Mouse (Mus musculus): Measurements from ENCODE around the gene Morc3. TPM values are rescaled to one million over a fixed set of nuclear protein-coding genes. Genes with fewer than 3 reads are reported as not detected.
A peak's percentile ranks its signal among the peaks of the same experiment; 100 is the strongest.

Gene Morc3
- polyA plus RNA-seq, 1 experiment from 2014 or later = 34.5 TPM

GRCm38 (mm10) chr16:93798623-93799022 lies 33.3 kb upstream of the Morc3 start:
- Histone ChIP-seq H3K4me2 (no peak overlapping the region), H3K27me3 (replicated peaks) (no peaks in the 10 kb centered on the region), H3K9ac (no peak overlapping the region), H3K36me3 (0 out of 2 replicates have a peak, but pooled peaks cover 7% of the 10 kb centered on the region), H3K4me1 (peaks cover 10% of the 10 kb centered on the region; the same call in 1 of the 2 replicates), H3K27ac (no peak overlapping the region; the same call in 1 of the 2 replicates), H3K4me3 (replicated peaks) (no peak overlapping the region), H3K9me3 (no peaks in the 10 kb centered on the region)
- 64% methylated on average over 5 of the region's 5 CpGs for WGBS
- no peak for ATAC-seq (ENCODE audit: insufficient read depth, low FRiP score, low read depth)

GRCm38 (mm10) chr16:93799071-93799470 lies 32.9 kb upstream of the Morc3 start:
- Histone ChIP-seq H3K27ac (no peak overlapping the region), H3K9me3 (no peaks in the 10 kb centered on the region)
- WGBS = 85% methylated on average over 3 of the region's 3 CpGs

GRCm38 (mm10) chr16:93799936-93800335 lies 32.0 kb upstream of the Morc3 start:
- ATAC-seq (ENCODE audit: insufficient read depth, low FRiP score, low read depth) = no peak
- no peak overlapping the region for H3K4me3 ChIP-seq (replicated peaks)
- H3K9ac ChIP-seq = no peak overlapping the region
- H3K27me3 ChIP-seq (replicated peaks) = no peaks in the 10 kb centered on the region
- no peaks in the 10 kb centered on the region for H3K9me3 ChIP-seq
- WGBS = 93% methylated on average over 16 of the region's 16 CpGs
- no peak overlapping the region for H3K4me2 ChIP-seq
- H3K36me3 ChIP-seq = 0 out of 2 replicates have a peak, but pooled peaks cover 7% of the 10 kb centered on the region
- no peak overlapping the region for H3K27ac ChIP-seq
- H3K4me1 ChIP-seq = peaks cover 10% of the 10 kb centered on the region; the same call in 1 of the 2 replicates

More at GRCm38 (mm10) chr16:93799071-93799470, 32.9 kb upstream of the Morc3 start:
- Histone ChIP-seq H3K27me3 (replicated peaks) (no peaks in the 10 kb centered on the region), H3K4me3 (replicated peaks) (no peak overlapping the region), H3K36me3 (0 out of 2 replicates have a peak, but pooled peaks cover 7% of the 10 kb centered on the region), H3K4me1 (peaks cover 10% of the 10 kb centered on the region; the same call in 1 of the 2 replicates), H3K9ac (no peak overlapping the region), H3K4me2 (no peak overlapping the region)
- ATAC-seq (ENCODE audit: insufficient read depth, low FRiP score, low read depth) = no peak

- H3K9ac ChIP-seq = no peak overlapping the region
- H3K4me2 ChIP-seq = no peak overlapping the region
- 90% methylated on average over 6 of the region's 6 CpGs for WGBS
- no peak for ATAC-seq (ENCODE audit: insufficient read depth, low FRiP score, low read depth)
- 0 out of 2 replicates have a peak, but pooled peaks cover 7% of the 10 kb centered on the region for H3K36me3 ChIP-seq
- no peaks in the 10 kb centered on the region for H3K27me3 ChIP-seq (replicated peaks)
- no peak overlapping the region for H3K4me3 ChIP-seq (replicated peaks)
- 0 out of 2 replicates have a peak overlapping the region, but pooled peaks have one; percentile 41 for H3K27ac ChIP-seq
- H3K9me3 ChIP-seq = no peaks in the 10 kb centered on the region
- H3K4me1 ChIP-seq = peaks cover 11% of the 10 kb centered on the region; the same call in 1 of the 2 replicates
These were observed 24.8 kb upstream of the Morc3 start for GRCm38 (mm10) chr16:93807167-93807566.

- peak; percentile 44; the same call in 1 of the 2 replicates for ATAC-seq (ENCODE audit: insufficient read depth, low FRiP score, low read depth)
- Histone ChIP-seq H3K9me3 (no peaks in the 10 kb centered on the region), H3K9ac (no peak overlapping the region), H3K4me3 (replicated peaks) (no peak overlapping the region), H3K27me3 (replicated peaks) (no peaks in the 10 kb centered on the region), H3K27ac (peak overlapping the region; percentile 73), H3K4me2 (no peak overlapping the region), H3K36me3 (0 out of 2 replicates have a peak, but pooled peaks cover 11% of the 10 kb centered on the region), H3K4me1 (peaks cover 11% of the 10 kb centered on the region; the same call in 1 of the 2 replicates)
- 23% methylated on average over 8 of the region's 8 CpGs for WGBS
These were observed 23.9 kb upstream of the Morc3 start for GRCm38 (mm10) chr16:93807961-93808554.

- Histone ChIP-seq H3K4me3 (replicated peaks) (no peak overlapping the region), H3K9ac (no peak overlapping the region), H3K36me3 (0 out of 2 replicates have a peak, but pooled peaks cover 11% of the 10 kb centered on the region), H3K27me3 (replicated peaks) (no peaks in the 10 kb centered on the region), H3K4me2 (peak overlapping the region; percentile 10; the same call in 1 of the 2 replicates), H3K27ac (peak overlapping the region; percentile 83), H3K9me3 (no peaks in the 10 kb centered on the region), H3K4me1 (peaks cover 9% of the 10 kb centered on the region)
- WGBS = 48% methylated on average over 20 of the region's 20 CpGs
- ATAC-seq (ENCODE audit: insufficient read depth, low FRiP score, low read depth) = peak; percentile 74; the same call in 1 of the 2 replicates
These were observed 15.8 kb upstream of the Morc3 start for GRCm38 (mm10) chr16:93815856-93816736.

GRCm38 (mm10) chr16:93816861-93817260 lies 15.1 kb upstream of the Morc3 start:
- 55% methylated on average over 7 of the region's 7 CpGs for WGBS
- no peaks in the 10 kb centered on the region for H3K9me3 ChIP-seq
- ATAC-seq (ENCODE audit: insufficient read depth, low FRiP score, low read depth) = 0 out of 2 replicates have a peak, but pooled peaks have one; percentile 7
- no peak overlapping the region for H3K4me3 ChIP-seq (replicated peaks)
- peaks cover 9% of the 10 kb centered on the region for H3K4me1 ChIP-seq
- H3K36me3 ChIP-seq = 0 out of 2 replicates have a peak, but pooled peaks cover 7% of the 10 kb centered on the region
- H3K4me2 ChIP-seq = no peak overlapping the region
- no peak overlapping the region for H3K9ac ChIP-seq
- peak overlapping the region; percentile 83; the same call in 1 of the 2 replicates for H3K27ac ChIP-seq
- H3K27me3 ChIP-seq (replicated peaks) = no peaks in the 10 kb centered on the region

- H3K27ac ChIP-seq = peak overlapping the region; percentile 83; the same call in 1 of the 2 replicates
- 0 out of 2 replicates have a peak, but pooled peaks cover 2% of the 10 kb centered on the region for H3K36me3 ChIP-seq
- no peaks in the 10 kb centered on the region for H3K9me3 ChIP-seq
- no peak overlapping the region for H3K4me3 ChIP-seq (replicated peaks)
- no peak overlapping the region for H3K4me2 ChIP-seq
- ATAC-seq (ENCODE audit: insufficient read depth, low FRiP score, low read depth) = no peak
- no peak overlapping the region for H3K9ac ChIP-seq
- H3K4me1 ChIP-seq = peaks cover 9% of the 10 kb centered on the region
- H3K27me3 ChIP-seq (replicated peaks) = no peaks in the 10 kb centered on the region
- 69% methylated on average over 5 of the region's 5 CpGs for WGBS
These were observed 14.6 kb upstream of the Morc3 start for GRCm38 (mm10) chr16:93817371-93817770.

GRCm38 (mm10) chr16:93818691-93819324 lies 13.1 kb upstream of the Morc3 start:
- Histone ChIP-seq H3K27ac (peak overlapping the region; percentile 42), H3K9ac (no peak overlapping the region), H3K4me3 (replicated peaks) (no peak overlapping the region)

GRCm38 (mm10) chr16:93819325-93819696 lies 12.6 kb upstream of the Morc3 start:
- Histone ChIP-seq H3K9me3 (no peaks in the 10 kb centered on the region), H3K4me2 (no peak overlapping the region), H3K4me3 (replicated peaks) (no peak overlapping the region), H3K27ac (peak overlapping the region; percentile 42), H3K9ac (no peak overlapping the region), H3K27me3 (replicated peaks) (no peaks in the 10 kb centered on the region), H3K4me1 (peaks cover 9% of the 10 kb centered on the region), H3K36me3 (no peaks in the 10 kb centered on the region)
- ATAC-seq (ENCODE audit: insufficient read depth, low FRiP score, low read depth) = no peak
- WGBS = 63% methylated on average over 4 of the region's 4 CpGs

More at GRCm38 (mm10) chr16:93818691-93819324, 13.1 kb upstream of the Morc3 start:
- peaks cover 9% of the 10 kb centered on the region for H3K4me1 ChIP-seq
- H3K27me3 ChIP-seq (replicated peaks) = no peaks in the 10 kb centered on the region
- no peak overlapping the region for H3K4me2 ChIP-seq
- H3K36me3 ChIP-seq = no peaks in the 10 kb centered on the region
- no peak for ATAC-seq (ENCODE audit: insufficient read depth, low FRiP score, low read depth)
- WGBS = 19% methylated on average over 12 of the region's 12 CpGs
- no peaks in the 10 kb centered on the region for H3K9me3 ChIP-seq

GRCm38 (mm10) chr16:93820040-93820439 lies 11.9 kb upstream of the Morc3 start:
- Histone ChIP-seq H3K4me2 (no peak overlapping the region), H3K9ac (no peak overlapping the region), H3K9me3 (no peaks in the 10 kb centered on the region), H3K4me3 (replicated peaks) (no peak overlapping the region), H3K4me1 (peaks cover 9% of the 10 kb centered on the region), H3K36me3 (no peaks in the 10 kb centered on the region), H3K27me3 (replicated peaks) (no peaks in the 10 kb centered on the region), H3K27ac (no peak overlapping the region)
- 80% methylated on average over 1 of the region's 1 CpGs for WGBS
- no peak for ATAC-seq (ENCODE audit: insufficient read depth, low FRiP score, low read depth)

All from stomach, embryonic 15.5 days (tissue).